Mouse (Mus musculus) stomach, postnatal 0 days (tissue): ENCODE measurements at regions not wholly inside any gene's neighbourhood (a gene's known extent, or its start where the extent isn't known, plus 50 kb on each side); places are given as distances from the start of the nearest gene placed in this dataset.

Experiments
- CTCF ChIP-seq: IDR thresholded peaks from 2 replicates; pipeline ENCODE4 v1.5.1; 2016; ENCODE audit warnings: antibody characterized with exemption, low read depth, mild to moderate bottlenecking, moderate library complexity
- EP300 ChIP-seq: optimal IDR thresholded peaks from 2 replicates; pipeline ENCODE3; 2016; ENCODE audit warnings: antibody characterized with exemption

GRCm38 (mm10) chr12:29079011-29079410 lies 327.4 kb downstream of the Eipr1 start:
- TF ChIP-seq CTCF (no peak), EP300 (no peak)
